Mouse (Mus musculus) MEL (cell line): ENCODE measurements at regions not wholly inside any gene's neighbourhood (a gene's known extent, or its start where the extent isn't known, plus 50 kb on each side); places are given as distances from the start of the nearest gene placed in this dataset.

Experiments
- CTCF ChIP-seq, 3 experiments: IDR thresholded peaks in 2 of 3; conservative IDR thresholded peaks in 1 of 3; 2 replicates each; pipeline ENCODE4 v1.5.1; 2011 to 2012; ENCODE audit warnings: low read length in 3 of 3, low read depth in 2 of 3, mild to moderate bottlenecking in 2 of 3, improper control_type of control experiment in 1 of 3, inconsistent platforms in 1 of 3, mixed read lengths in 1 of 3, moderate library complexity in 1 of 3; ENCODE audit not compliant: control insufficient read depth in 1 of 3, insufficient read depth in 1 of 3, poor library complexity in 1 of 3, severe bottlenecking in 1 of 3
- EP300 ChIP-seq, 2 experiments: IDR thresholded peaks; 2 replicates each; pipeline ENCODE4 v1.6.1; 2011; ENCODE audit warnings: improper control_type of control experiment in 2 of 2, low read length in 2 of 2, low read depth in 1 of 2, mild to moderate bottlenecking in 1 of 2
- ETS1 ChIP-seq: IDR thresholded peaks from 2 replicates; pipeline ENCODE4 v1.6.1; 2012; ENCODE audit warnings: low read depth, mild to moderate bottlenecking, inconsistent platforms, low read length, improper control_type of control experiment, moderate library complexity
- MEF2A ChIP-seq: IDR thresholded peaks from 2 replicates; pipeline ENCODE4 v1.6.1; 2014; ENCODE audit warnings: low read depth, mild to moderate bottlenecking, inconsistent platforms, low read length, improper control_type of control experiment; ENCODE audit not compliant: poor library complexity, insufficient replicate concordance, severe bottlenecking; ENCODE audit errors: extremely low read depth
- MYC ChIP-seq: IDR thresholded peaks from 2 replicates; pipeline ENCODE4 v1.6.1; 2011; ENCODE audit warnings: low read depth, mild to moderate bottlenecking, low read length, improper control_type of control experiment, moderate library complexity
- POLR2A ChIP-seq, 2 experiments: IDR thresholded peaks; 2 replicates each; pipeline ENCODE4 v1.6.1; 2011 to 2012; ENCODE audit warnings: low read length in 2 of 2, mild to moderate bottlenecking in 2 of 2, control low read depth in 1 of 2, improper control_type of control experiment in 1 of 2, low read depth in 1 of 2, moderate library complexity in 1 of 2; ENCODE audit not compliant: control insufficient read depth in 1 of 2, insufficient read depth in 1 of 2, poor library complexity in 1 of 2
- RCOR1 ChIP-seq: IDR thresholded peaks from 2 replicates; pipeline ENCODE4 v1.6.1; 2012; ENCODE audit warnings: low read depth, mild to moderate bottlenecking, inconsistent platforms, low read length, improper control_type of control experiment
- TAL1 ChIP-seq: IDR thresholded peaks from 2 replicates; pipeline ENCODE4 v1.6.1; 2012; ENCODE audit warnings: mild to moderate bottlenecking, inconsistent platforms, low read length, moderate library complexity, mixed read lengths
- TBP ChIP-seq: IDR thresholded peaks from 2 replicates; pipeline ENCODE4 v1.8.0; 2011; ENCODE audit warnings: low read depth, low read length, improper control_type of control experiment
- TCF12 ChIP-seq: IDR thresholded peaks from 2 replicates; pipeline ENCODE4 v1.6.1; 2014; ENCODE audit warnings: low read depth, mild to moderate bottlenecking, inconsistent platforms, low read length, improper control_type of control experiment, moderate library complexity
- USF1 ChIP-seq: IDR thresholded peaks from 2 replicates; pipeline ENCODE4 v1.6.1; 2014; ENCODE audit warnings: low read depth, mild to moderate bottlenecking, inconsistent platforms, low read length, improper control_type of control experiment, moderate library complexity

DNA sequence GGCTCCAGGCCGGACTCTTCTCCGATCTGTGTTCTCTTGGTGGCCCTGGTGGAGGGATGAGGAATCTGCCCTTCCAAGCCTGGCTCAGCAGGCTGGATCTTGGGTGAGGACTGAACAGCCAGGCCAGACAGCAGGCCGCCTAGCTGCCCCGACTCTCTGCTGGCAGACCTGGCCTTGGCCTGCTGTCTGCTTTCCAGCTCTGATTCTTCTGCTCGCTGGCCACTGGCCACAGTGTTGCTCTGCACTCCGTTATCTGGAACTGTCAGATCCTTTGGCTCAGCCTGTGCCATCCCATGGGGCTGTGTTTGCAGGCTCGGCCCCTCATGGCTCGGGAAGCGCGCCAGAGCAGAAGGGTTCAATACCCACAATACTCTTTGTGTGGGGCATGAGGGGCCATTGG lies 119.7 kb downstream of the Bcl2l11 start:
- TF ChIP-seq MYC (no peak), TAL1 (no peak), POLR2A (IDR thresholded peaks at IDR 0.05; ENCODE audit: control insufficient read depth in 1 of 2, insufficient read depth in 1 of 2, low read depth in 1 of 2, low read length in 2 of 2, poor library complexity in 1 of 2) (no peak), EP300 (IDR thresholded peaks at IDR 0.05; ENCODE audit: low read depth in 1 of 2, low read length in 2 of 2) (no peak), ETS1 (no peak), CTCF (IDR thresholded peaks at IDR 0.05 in 2 of 3, conservative IDR thresholded peaks at IDR 0.05 in 1 of 3; ENCODE audit: control insufficient read depth in 1 of 3, insufficient read depth in 1 of 3, low read depth in 2 of 3, low read length in 3 of 3, poor library complexity in 1 of 3, severe bottlenecking in 1 of 3) (no peak), RCOR1 (no peak), MEF2A (no peak), TBP (no peak), TCF12 (no peak), USF1 (no peak)
